Comparison of ENCODE assay signal across 23 mouse cellular contexts in genomic region chr19:37055976-37056556, GRCm38 (mm10).
A peak's percentile ranks its signal among the peaks of the same experiment; 100 is the strongest.
DNase-seq lines count a peak whose midpoint lies in the region; ATAC-seq and TF ChIP-seq lines count a peak whose summit lies in the region.
"Had no signal": no experiment of that assay in that cellular context is flagged by ENCODE, and none has a peak within 500 bp of the region (broad histone marks: within the 10 kb centered on the region; RNA-seq: fewer than 3 reads in every experiment).

No protein-coding gene starts in this region.

- H3K4me2 ChIP-seq in hindbrain, embryonic 14.5 days (replicated peaks): no peak overlapping the region
- H3K4me2 ChIP-seq: forebrain, embryonic 13.5 days; heart, embryonic 12.5 days; hindbrain, embryonic 15.5 days had no signal

- TF ChIP-seq POLR2A in liver, adult 2 months (IDR thresholded peaks at IDR 0.05; ENCODE audit: extremely low read depth, insufficient read depth, low read length): no peak

- no peak overlapping the region for H3K4me3 ChIP-seq in liver, adult 2 months (ENCODE audit: insufficient read depth, low read depth, low read length)
- H3K4me3 ChIP-seq in hindbrain, embryonic 14.5 days (replicated peaks; ENCODE audit: low read length): no peak overlapping the region
- H3K4me3 ChIP-seq: embryonic facial prominence, embryonic 10.5 days; forebrain, embryonic 13.5 days; heart, embryonic 12.5 days; hindbrain, embryonic 10.5 days; hindbrain, embryonic 15.5 days had no signal

- TF ChIP-seq CTCF in liver, adult 2 months (IDR thresholded peaks at IDR 0.05; ENCODE audit: low read depth, low read length): 0 out of 2 replicates have a peak, but pooled peaks have one; percentile 18

- no peaks in the 10 kb centered on the region for H3K9me3 ChIP-seq in hindbrain, embryonic 14.5 days (ENCODE audit: control insufficient read depth, low read length)
- H3K9me3 ChIP-seq: embryonic facial prominence, embryonic 10.5 days; forebrain, embryonic 13.5 days; heart, embryonic 12.5 days; hindbrain, embryonic 10.5 days; hindbrain, embryonic 15.5 days had no signal

- no peak overlapping the region for H3K9ac ChIP-seq in liver, adult 2 months (ENCODE audit: low read depth, low read length)
- H3K9ac ChIP-seq in hindbrain, embryonic 14.5 days: no peak overlapping the region
- H3K9ac ChIP-seq: forebrain, embryonic 13.5 days; forebrain, postnatal 0 days; heart, embryonic 12.5 days; hindbrain, embryonic 15.5 days had no signal

- H3K27ac ChIP-seq in liver, adult 2 months (replicated peaks; ENCODE audit: insufficient read depth, low read depth, low read length): no peak overlapping the region
- no peak overlapping the region for H3K27ac ChIP-seq in hindbrain, embryonic 14.5 days
- H3K27ac ChIP-seq: embryonic facial prominence, embryonic 10.5 days; forebrain, embryonic 13.5 days; hindbrain, embryonic 10.5 days; hindbrain, embryonic 15.5 days had no signal

- H3K79me2 ChIP-seq in liver, adult 2 months (ENCODE audit: control insufficient read depth, insufficient read depth, low read length): no peaks in the 10 kb centered on the region

- DNase-seq in frontal cortex, postnatal 25 days (ENCODE audit: low spot score in 2 of 2): no peak
- DNase-seq in liver, adult 2 months (ENCODE audit: extremely low read depth, low read depth, low spot score): no peak
- no peak for DNase-seq in liver
- DNase-seq in hindbrain, embryonic 14.5 days (ENCODE audit: low spot score): no peak
- no peak for DNase-seq in thymus, postnatal 10 days (ENCODE audit: low spot score in 2 of 2)
- DNase-seq: adrenal gland, adult 2 months; adrenal gland, postnatal 25 days; cerebellum, adult 11 months; cerebellum, adult 8-10 months; cerebellum, postnatal 25 days; forebrain, postnatal 0 days; gastrocnemius, postnatal 14 days had no signal

- peaks cover 7% of the 10 kb centered on the region for H3K4me1 ChIP-seq in liver, adult 2 months (ENCODE audit: control insufficient read depth, insufficient read depth, low read length)
- H3K4me1 ChIP-seq in hindbrain, embryonic 14.5 days (replicated peaks; ENCODE audit: control insufficient read depth, insufficient read depth, low read length): no peaks in the 10 kb centered on the region
- H3K4me1 ChIP-seq: embryonic facial prominence, embryonic 10.5 days; forebrain, embryonic 13.5 days; hindbrain, embryonic 10.5 days; hindbrain, embryonic 15.5 days had no signal

- no peaks in the 10 kb centered on the region; the same call in 1 of the 2 replicates for H3K36me3 ChIP-seq in liver, adult 2 months (ENCODE audit: control insufficient read depth, insufficient read depth, low read length)
- peaks cover 13% of the 10 kb centered on the region; the same call in 1 of the 2 replicates for H3K36me3 ChIP-seq in hindbrain, embryonic 14.5 days (replicated peaks; ENCODE audit: control insufficient read depth, insufficient read depth)
- H3K36me3 ChIP-seq: embryonic facial prominence, embryonic 10.5 days; heart, embryonic 12.5 days; hindbrain, embryonic 10.5 days; hindbrain, embryonic 15.5 days had no signal

- ATAC-seq in frontal cortex, adult (ENCODE audit: low TSS enrichment): peak; percentile 67
- ATAC-seq in common myeloid progenitor, adult 5-6 weeks (replicated peaks; ENCODE audit: low read depth, poor library complexity, severe bottlenecking): peak; percentile 45; the same call in 1 of the 2 replicates
- 0 out of 2 replicates have a peak, but pooled peaks have one; percentile 26 for ATAC-seq in megakaryocyte progenitor cell, adult 5-6 weeks (replicated peaks; ENCODE audit: poor library complexity)
- no peak for ATAC-seq in hindbrain, embryonic 14.5 days (ENCODE audit: low FRiP score)
- ATAC-seq: activated CD4-positive, CD25-positive, alpha-beta regulatory T cell, adult 4 months; forebrain, embryonic 13.5 days; forebrain, postnatal 0 days; inflammation-experienced regulatory T-cells, adult 6 months; Patski had no signal

- WGBS in liver, adult 2 months: 53% methylated on average over 4 of the region's 4 CpGs
- WGBS in hindbrain, embryonic 14.5 days: 84% methylated on average over 4 of the region's 4 CpGs

- H3K27me3 ChIP-seq in liver, adult 2 months (ENCODE audit: control insufficient read depth, insufficient read depth, low read length): no peaks in the 10 kb centered on the region
- no peaks in the 10 kb centered on the region for H3K27me3 ChIP-seq in hindbrain, embryonic 14.5 days (ENCODE audit: control insufficient read depth, insufficient read depth, low read length)
- H3K27me3 ChIP-seq: forebrain, embryonic 13.5 days; heart, embryonic 12.5 days; hindbrain, embryonic 15.5 days; Patski had no signal
